Mouse (Mus musculus) heart, adult 2 months (tissue): Measurements from ENCODE around the gene Ino80b.

Experiments
- EP300 ChIP-seq: fragments of 200-500 bp; IDR thresholded peaks from 2 replicates; pipeline ENCODE4 v1.6.1; 2011; ENCODE audit warnings: low read depth, low read length, control low read depth; ENCODE audit not compliant: insufficient read depth
- POLR2A ChIP-seq: fragments of 200-500 bp; IDR thresholded peaks from 2 replicates; pipeline ENCODE4 v1.6.1; 2011; ENCODE audit warnings: mild to moderate bottlenecking, low read depth, low read length, control low read depth; ENCODE audit not compliant: insufficient read depth

GRCm38 (mm10) chr6:83161442-83161841 lies 36.2 kb upstream of the Ino80b start:
- TF ChIP-seq POLR2A (no peak), EP300 (no peak)
